Mouse (Mus musculus) left cerebral cortex, adult 2 months (tissue): Measurements from ENCODE around the gene Rogdi. TPM values are rescaled to one million over a fixed set of nuclear protein-coding genes. Genes with fewer than 3 reads are reported as not detected.

Experiments used
- DNase-seq, 2 experiments: peaks; one replicate each; pipeline ENCODE4 v3.0.0; 2021 to 2022; ENCODE audit warnings: low spot score in 2 of 2, mixed read lengths in 1 of 2; ENCODE audit errors: extremely low spot score in 1 of 2
- H3K27ac ChIP-seq: fragments of 200-600 bp; 2 replicates; pipeline ENCODE4 v1.8.1; 2022
- H3K4me3 ChIP-seq: fragments of 200-600 bp; 2 replicates; pipeline ENCODE4 v1.8.1; 2022
- CTCF ChIP-seq: fragments of 200-600 bp; IDR thresholded peaks from 2 replicates; pipeline ENCODE4 v1.8.1; 2022; ENCODE audit warnings: antibody characterized with exemption, mild to moderate bottlenecking, moderate library complexity
- intact Hi-C: fragments of 180-260 bp; cut with DNase I; formaldehyde crosslinking; loops from one replicate; pipeline ENCODE4 v1.15.1; 2025
- total RNA-seq, 2 experiments: library from RNA; stranded (reverse); gene quantifications; 2 replicates each; pipeline ENCODE4 v1.2.3; 2021

Gene Rogdi
- total RNA-seq, 2 experiments from 2014 or later: 209 to 213 TPM

- H3K27ac ChIP-seq: peak overlapping the region; percentile 89
- intact Hi-C loops: loop anchor here (2.0 kb wide), 2 partner anchors 34 to 48 kb away; partner anchors contain the start of gene Anks3
- no peak for TF ChIP-seq CTCF
These were observed 1.0 kb downstream of the Rogdi start for GRCm38 (mm10) chr16:5012036-5013005.

GRCm38 (mm10) chr16:5011285-5011684 is 2.1 kb downstream of the Rogdi start:
- intact Hi-C loops: no loop called here
- DNase-seq: no peak
- no peak overlapping the region for H3K4me3 ChIP-seq
- TF ChIP-seq CTCF: no peak
- no peak overlapping the region for H3K27ac ChIP-seq

More at GRCm38 (mm10) chr16:5012036-5013005, 1.0 kb downstream of the Rogdi start:
- DNase-seq: no peak
- H3K4me3 ChIP-seq: peak overlapping the region; percentile 89

- intact Hi-C loops: no loop called here
These were observed 2.9 kb downstream of the Rogdi start for GRCm38 (mm10) chr16:5010371-5010935.

GRCm38 (mm10) chr16:5008076-5008475 is 5.3 kb downstream of the Rogdi start:
- no peak for DNase-seq
- Histone ChIP-seq H3K27ac (no peak overlapping the region), H3K4me3 (no peak overlapping the region)
- no peak for TF ChIP-seq CTCF
- intact Hi-C loops: no loop called here

More at GRCm38 (mm10) chr16:5010371-5010935, 2.9 kb downstream of the Rogdi start:
- no peak for TF ChIP-seq CTCF
- DNase-seq: no peak
- no peak overlapping the region for H3K4me3 ChIP-seq
- no peak overlapping the region for H3K27ac ChIP-seq

- no peak for TF ChIP-seq CTCF
- no peak overlapping the region for H3K27ac ChIP-seq
- intact Hi-C loops: no loop called here
- no peak for DNase-seq
- no peak overlapping the region for H3K4me3 ChIP-seq
These were observed 5.9 kb downstream of the Rogdi start for GRCm38 (mm10) chr16:5007492-5007891.

- H3K27ac ChIP-seq: no peak within 1 kb of the TSS
- DNase-seq: no peak
- intact Hi-C loops: no loop called here
- TF ChIP-seq CTCF: no peak
- H3K4me3 ChIP-seq: no peak within 1 kb of the TSS
These were observed 6.3 kb downstream of the Rogdi start, which contains the start of gene Smim22 for GRCm38 (mm10) chr16:5007067-5007466. Gene Smim22, plus strand, starts transcription at chr16:5007288.

GRCm38 (mm10) chr16:5000611-5001010 is 12.7 kb downstream of the Rogdi start:
- Histone ChIP-seq H3K27ac (no peak overlapping the region), H3K4me3 (no peak overlapping the region)
- no peak for TF ChIP-seq CTCF
- DNase-seq: no peak
- intact Hi-C loops: no loop called here

GRCm38 (mm10) chr16:4998984-4999383 is 14.4 kb downstream of the Rogdi start:
- DNase-seq: no peak
- no peak for TF ChIP-seq CTCF
- intact Hi-C loops: no loop called here
- Histone ChIP-seq H3K27ac (no peak overlapping the region), H3K4me3 (no peak overlapping the region)

GRCm38 (mm10) chr16:4997553-4997952 is 15.8 kb downstream of the Rogdi start, which contains the start of gene Sept12:
Gene Sept12, minus strand, starts transcription at chr16:4997852.
- DNase-seq: no peak
- intact Hi-C loops: no loop called here
- Histone ChIP-seq H3K4me3 (no peak within 1 kb of the TSS), H3K27ac (no peak within 1 kb of the TSS)
- TF ChIP-seq CTCF: no peak

GRCm38 (mm10) chr16:4993276-4993675 is 20.1 kb downstream of the Rogdi start:
- no peak for DNase-seq
- no peak for TF ChIP-seq CTCF
- H3K27ac ChIP-seq: no peak overlapping the region
- H3K4me3 ChIP-seq: no peak overlapping the region
- intact Hi-C loops: no loop called here

GRCm38 (mm10) chr16:4984717-4985116 is 28.6 kb downstream of the Rogdi start:
- H3K27ac ChIP-seq: no peak overlapping the region
- intact Hi-C loops: no loop called here
- no peak for DNase-seq
- no peak for TF ChIP-seq CTCF
- H3K4me3 ChIP-seq: no peak overlapping the region

GRCm38 (mm10) chr16:4979755-4980380 is 33.5 kb downstream of the Rogdi start:
- no peak for DNase-seq
- intact Hi-C loops: loop anchor here (1.0 to 2.0 kb wide), 2 partner anchors 33 to 165 kb away; partner anchors contain the start of gene Rogdi
- peak; percentile 68 for TF ChIP-seq CTCF
- no peak overlapping the region for H3K4me3 ChIP-seq
- H3K27ac ChIP-seq: peak overlapping the region; percentile 40; the same call in 1 of the 2 replicates
